Mouse (Mus musculus) frontal cortex, postnatal 25 days (tissue): ENCODE results near the gene Wdr81.

Source experiments
- DNase-seq, 2 experiments: peaks; one replicate each; pipeline ENCODE4 v3.0.0; 2022; ENCODE audit warnings: low spot score in 2 of 2

The Wdr81 gene

GRCm38 (mm10) chr11:75453991-75454930 is at the start of gene Wdr81:
Wdr81 (minus strand) TSS chr11:75454717.
- DNase-seq: peak; percentile 68 to 71

DNA sequence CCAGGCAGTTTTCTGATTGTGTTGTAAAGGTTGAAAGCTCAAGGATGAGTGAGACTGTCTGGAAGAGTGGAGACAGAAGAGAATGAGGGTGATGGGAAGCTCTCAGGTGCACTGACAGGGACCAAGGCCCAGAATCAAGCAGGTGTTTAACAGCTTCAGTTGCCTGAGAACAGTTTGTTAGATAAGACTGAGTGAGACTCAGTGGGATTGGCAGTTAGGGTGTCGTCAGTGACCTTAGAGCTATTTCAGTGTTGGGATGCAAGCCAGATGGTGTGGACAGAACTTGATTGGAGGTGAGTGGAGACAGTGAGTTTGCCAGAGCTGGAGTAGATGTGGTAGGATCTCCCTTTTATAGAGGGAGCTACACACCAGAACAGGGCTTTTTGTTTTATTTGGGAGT is 43.6 kb upstream of the Wdr81 start:
- DNase-seq: no peak

DNA sequence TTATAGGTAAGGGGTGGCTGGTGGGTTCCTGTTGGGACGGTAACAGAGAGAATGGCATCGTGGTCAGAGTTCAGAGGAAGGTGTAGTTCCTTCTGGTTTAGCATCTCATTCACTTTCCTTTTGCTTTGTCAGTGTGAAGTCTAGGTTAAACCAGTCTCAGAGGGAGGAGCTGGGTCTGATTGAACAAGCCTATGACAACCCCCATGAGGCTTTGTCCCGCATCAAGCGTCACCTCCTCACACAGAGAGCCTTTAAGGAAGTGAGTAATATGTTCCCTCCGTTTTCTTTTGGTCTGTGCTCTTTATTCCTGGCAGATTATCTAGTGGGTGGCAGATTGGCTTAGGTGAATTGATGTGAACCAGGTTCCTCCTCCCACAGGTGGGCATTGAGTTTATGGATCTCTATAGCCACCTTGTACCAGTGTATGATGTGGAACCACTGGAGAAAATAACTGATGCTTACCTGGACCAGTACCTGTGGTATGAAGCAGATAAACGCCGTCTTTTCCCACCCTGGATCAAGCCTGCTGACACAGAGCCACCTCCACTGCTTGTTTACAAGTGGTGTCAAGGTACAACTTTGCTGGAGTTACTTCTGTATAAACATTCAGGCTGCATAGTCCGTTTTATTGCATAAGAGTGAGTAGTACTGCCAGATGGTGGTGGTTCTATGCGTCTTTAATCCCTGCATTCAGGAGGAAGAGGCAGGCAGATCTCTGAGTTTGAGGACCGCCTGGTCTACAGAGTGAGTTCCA is 40.0 kb upstream of the Wdr81 start:
- DNase-seq: no peak

- DNase-seq: no peak
Observed at GRCm38 (mm10) chr11:75487496-75487895, 33.0 kb upstream of the Wdr81 start.

- DNase-seq: peak; percentile 97 to 98
Observed at GRCm38 (mm10) chr11:75486601-75487285, 32.2 kb upstream of the Wdr81 start, which contains the start of gene Prpf8. Prpf8 (plus strand) TSS chr11:75486816.

GRCm38 (mm10) chr11:75486192-75486591 is 31.7 kb upstream of the Wdr81 start:
- DNase-seq: no peak

DNA sequence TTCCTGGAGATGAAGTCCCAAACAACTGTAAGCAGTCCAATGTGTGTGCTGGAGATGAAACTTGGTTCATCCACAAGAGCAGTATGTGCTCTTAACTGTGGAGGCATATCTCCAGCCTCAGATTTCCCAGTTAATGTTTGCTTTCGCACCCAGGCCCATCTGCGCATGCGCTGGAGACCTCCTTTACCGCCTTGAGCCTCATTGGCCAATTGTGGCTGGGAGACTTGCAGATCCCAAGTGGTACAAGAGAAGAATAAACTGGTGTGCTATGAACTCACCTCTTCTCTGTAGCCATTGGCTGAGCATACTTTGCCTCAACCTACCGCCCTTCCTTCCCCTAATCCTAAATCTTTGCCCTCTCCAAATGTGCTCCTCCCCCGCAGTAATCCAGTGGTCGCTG is 18.9 kb upstream of the Wdr81 start:
- no peak for DNase-seq

DNA sequence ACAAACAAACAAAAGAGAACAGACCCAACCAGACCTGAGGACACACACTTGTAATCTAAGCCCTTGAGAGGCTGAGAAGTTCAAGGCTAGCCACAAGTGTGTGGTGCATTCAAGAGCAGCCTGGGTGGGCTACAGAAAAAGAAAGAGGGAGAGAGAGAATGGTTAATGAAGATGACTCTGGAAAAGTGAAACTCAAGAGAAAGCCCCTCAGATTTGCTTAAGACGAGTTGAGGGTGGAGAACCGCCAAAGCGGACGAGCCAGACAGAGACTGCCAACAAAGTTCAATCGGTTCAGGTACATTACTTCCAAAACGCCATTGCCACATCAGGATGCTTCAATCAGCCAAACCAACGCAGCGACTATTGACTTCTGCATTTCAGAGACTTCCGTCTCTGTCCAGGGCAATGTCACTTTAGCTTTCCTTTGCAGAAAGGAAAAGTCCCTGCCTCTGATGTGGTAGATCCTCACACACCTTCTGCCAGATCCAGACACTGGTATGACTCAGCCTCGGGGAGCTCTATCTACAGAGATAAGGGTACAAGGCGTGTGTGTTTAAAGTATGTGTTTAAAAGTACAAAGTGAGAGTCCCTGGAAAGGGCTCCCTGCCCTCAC is 18.1 kb upstream of the Wdr81 start:
- no peak for DNase-seq

DNA sequence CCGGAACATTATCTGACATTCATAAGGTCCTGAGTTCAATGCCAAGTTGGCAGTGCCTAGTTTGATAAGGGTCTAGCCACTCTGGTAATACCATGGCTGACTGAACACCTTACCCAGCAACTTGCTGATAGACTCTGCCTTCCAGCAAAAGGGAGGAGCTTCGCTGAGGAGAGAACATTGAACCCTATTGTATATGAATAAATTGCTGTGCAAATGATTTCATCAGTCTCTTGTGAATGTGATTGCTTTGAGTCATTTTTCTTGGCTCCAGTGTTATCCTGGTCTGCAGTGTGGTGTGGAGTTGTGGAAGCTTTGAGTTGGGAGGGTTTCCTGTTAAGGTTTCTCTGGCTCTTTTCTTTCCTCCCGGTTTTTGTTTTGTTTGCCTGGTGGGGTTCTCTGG is 16.2 kb upstream of the Wdr81 start:
- DNase-seq: no peak

DNA sequence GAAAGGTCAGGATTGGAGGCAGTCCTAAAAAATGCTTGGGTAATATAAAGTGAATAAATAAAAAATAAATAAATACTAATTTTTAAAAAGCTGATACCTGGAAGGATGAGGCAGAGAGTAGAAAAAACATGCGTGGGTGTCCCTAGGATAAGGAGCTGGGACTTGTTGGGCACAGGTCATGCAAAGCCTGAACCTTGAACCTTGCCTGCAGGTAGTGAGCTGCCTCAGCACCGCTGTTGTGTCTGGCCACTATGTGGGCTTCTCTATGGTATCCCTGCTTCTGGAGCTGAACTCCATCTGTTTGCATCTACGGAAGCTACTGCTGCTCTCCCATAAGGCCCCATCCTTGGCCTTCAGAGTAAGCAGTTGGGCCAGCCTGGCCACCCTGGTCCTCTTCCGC is 14.7 kb upstream of the Wdr81 start:
- DNase-seq: no peak

- no peak for DNase-seq
Observed at GRCm38 (mm10) chr11:75468410-75468809, 13.9 kb upstream of the Wdr81 start.

- DNase-seq: no peak
Observed at GRCm38 (mm10) chr11:75467512-75468215, 13.1 kb upstream of the Wdr81 start.

GRCm38 (mm10) chr11:75466731-75467505 is 12.4 kb upstream of the Wdr81 start:
- no peak for DNase-seq

DNA sequence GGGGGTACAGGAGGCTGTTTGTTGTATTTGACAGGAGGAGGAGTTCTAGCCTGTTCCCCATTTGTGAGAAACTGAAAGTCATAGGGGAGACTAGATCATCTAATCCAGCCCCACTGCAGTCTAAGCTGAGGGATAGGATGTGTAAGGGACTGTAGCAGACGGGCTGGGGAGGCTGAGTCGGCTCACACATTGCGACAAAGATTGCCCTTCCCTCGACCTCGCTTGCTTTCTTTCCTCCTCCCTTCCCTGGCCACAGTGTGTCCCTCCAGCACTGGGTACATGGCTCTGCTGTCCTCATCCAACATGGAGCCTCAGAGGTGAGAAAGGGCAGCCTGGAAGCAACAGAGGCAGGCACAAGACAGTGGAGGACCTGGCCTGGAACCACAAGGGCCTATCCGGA is 10.5 kb upstream of the Wdr81 start:
- no peak for DNase-seq

DNA sequence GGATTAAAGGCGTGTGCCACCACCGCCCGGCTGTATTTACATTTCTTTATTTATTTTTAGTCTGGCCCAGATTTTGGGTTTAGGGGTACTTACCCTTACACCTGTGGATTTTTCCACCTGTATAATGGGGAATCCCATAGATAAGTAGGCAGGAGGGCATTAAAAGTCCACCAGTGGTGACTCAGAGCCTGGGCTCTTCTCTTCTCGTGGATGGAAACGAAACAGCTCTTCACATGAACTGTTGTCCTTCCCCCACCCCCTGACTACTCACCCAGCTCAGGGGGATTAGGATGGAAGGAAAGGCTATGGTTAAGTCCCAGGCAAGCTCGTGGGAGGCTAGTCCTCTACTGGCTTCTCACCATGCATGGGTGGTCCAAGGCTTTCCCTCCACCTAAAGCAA is 9.9 kb upstream of the Wdr81 start:
- no peak for DNase-seq

DNA sequence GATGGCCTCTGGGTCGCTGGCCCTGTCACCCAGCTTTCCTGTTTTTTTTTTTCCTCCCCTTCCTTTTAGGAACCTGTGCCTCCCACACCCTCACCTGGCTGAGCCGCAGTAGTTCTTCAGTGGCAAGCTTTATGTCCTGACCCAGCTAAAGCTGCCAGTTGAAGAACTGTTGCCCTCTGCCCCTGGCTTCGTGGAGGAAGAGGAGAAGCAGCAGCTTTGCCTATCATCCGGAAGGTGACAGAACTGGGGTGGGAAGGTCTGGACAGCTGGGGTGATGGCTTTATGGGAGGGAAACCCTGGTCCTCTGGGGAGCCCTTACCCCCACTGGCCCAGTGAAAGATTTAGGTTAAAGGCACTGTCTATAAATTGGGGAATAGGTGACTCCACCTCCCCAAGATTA is 9.1 kb upstream of the Wdr81 start:
- no peak for DNase-seq

- peak in 1 of 2 experiments; percentile 48 for DNase-seq
Observed at GRCm38 (mm10) chr11:75462865-75463336, 8.4 kb upstream of the Wdr81 start.

DNA sequence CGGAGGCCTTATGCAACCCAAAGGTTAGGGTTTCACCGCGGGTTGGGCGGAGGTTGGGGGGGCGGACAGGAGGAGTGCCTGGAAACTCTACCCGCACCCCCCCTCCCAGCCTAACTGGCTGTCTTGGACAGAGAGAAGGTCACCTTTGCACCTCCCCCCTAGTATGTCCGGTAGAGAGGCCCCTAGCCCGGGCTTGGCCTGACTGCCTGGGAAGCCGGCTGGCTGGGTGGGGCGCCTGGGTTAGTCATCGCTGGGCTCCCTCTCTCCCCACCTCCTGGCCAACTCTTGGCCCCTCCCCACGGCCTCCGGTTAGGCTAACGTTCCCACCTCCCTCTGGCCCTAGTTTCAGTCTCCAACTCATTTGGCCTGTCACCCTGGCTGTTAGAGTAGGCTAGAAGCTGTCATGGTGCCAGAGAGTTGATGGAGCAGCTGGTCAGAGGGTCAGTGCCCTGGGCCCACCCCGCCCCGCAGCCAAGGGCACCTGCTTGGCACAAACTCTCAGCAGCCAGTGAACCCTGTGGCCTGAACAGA is 7.8 kb upstream of the Wdr81 start:
- no peak for DNase-seq

DNA sequence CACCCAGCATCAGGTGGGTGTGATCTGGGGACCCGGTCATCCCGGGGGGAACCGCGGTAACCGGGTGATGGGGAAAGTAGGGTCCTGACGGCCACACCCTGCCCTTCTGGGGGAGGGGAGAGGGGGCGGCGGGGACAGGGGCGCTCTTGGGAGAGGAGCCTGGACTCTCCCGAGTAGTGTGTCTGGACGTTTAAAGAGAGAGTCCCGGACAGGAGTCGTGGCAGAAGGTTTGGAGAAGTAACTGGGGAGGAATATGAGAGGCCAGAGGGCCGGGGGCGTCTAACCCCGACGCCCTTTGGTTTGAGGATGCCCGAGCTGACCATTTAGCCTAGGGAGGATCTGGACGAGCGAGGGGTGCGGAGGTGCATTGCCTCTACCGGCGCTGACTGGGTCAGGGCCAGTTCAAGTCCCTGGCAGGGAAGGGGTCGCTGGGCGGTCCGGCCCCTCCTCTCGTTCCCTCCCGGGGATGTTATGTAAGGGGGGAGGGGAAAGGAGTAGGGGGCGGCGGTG is 7.3 kb upstream of the Wdr81 start:
- no peak for DNase-seq
